Mouse (Mus musculus): ENCODE measurements around the gene Neurod2.

The Neurod2 gene

DNA sequence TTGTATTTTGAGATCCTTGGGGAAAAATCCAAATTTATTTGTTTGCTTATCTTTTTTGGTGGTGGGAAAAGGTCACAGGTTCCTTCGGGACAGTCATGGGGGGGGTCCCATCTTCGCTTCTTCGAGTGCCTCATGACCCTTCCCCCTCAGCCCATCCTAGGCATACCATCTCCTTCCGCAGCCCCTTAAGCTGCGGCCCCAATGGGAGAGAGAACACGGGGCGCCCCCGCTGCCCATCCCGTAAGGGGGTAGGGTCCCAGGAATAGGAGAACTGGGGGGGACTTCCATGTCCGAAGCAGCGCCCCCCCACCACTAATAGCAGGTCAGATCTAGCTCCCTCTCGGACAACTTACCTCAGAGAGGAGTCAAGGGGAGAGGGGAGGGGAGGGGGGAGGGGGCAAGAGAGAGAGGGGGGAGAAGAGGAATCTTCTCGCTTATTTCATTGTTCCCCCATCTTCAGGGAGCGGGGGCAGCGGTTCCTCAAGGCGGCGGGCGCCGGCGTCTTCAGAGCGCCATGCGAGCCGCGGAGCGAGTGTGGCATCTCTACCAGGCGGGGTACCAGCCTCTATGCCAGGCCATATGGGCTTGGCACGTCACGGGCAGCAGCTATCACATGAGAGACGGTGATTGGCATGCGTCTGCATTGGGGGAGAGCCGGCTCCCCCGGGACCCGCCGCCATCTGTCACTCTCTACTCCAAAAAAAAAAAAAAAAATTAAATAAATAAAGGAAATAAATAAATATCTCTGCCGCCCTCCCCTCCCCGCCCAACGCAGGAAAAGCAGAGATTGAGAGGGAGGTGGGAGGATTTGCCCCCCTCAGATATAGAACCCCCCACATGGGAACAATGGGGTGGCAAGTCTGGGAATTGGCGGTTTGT is at the start of gene Neurod2:
Gene Neurod2, minus strand, starts transcription at position 568 of the 879 bp plus-strand sequence.
- DNase-seq (ENCODE audit: low read depth in 2 of 2, low spot score in 2 of 2) = no peak

DNA sequence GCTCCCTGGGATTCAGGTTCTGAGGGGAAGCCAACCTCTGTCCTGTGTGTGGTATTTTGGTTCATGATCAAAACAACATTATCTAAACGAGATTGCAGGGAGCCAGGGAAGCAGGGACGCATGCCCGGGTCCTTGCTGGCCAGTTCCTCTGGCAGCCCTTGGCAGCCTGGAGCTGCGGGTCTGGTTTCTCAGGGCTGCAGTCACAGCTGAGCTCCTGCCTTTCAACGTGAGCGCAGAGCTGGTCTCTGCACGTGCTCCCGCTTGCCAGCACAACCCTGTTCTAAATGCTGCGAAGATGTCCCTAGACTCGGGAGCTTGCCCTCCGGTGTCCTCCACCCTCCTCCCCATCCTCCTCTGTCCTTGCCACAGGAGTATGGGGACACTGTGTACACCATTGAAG is 48.3 kb upstream of the Neurod2 start:
- DNase-seq (ENCODE audit: low read depth in 2 of 2, low spot score in 2 of 2) = no peak

DNA sequence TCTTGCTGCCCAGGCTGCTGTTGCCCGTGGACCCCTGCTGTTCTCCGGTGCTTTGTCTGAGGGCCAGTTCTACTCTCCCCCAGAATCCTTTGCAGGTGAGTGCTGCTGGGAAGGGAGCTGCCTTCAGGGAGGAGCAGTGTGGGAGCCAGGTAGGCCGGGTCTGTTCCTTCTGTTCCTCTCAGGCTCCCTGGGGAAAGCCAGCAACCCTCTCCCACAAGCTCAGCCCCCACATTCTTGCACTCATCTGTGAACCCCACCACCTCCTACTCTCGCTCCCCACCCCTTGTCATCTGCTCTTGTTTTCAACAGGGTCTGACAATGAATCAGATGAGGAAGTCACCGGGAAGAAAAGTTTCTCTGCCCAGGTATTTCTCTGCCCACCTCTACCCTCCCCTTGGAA is 47.3 kb upstream of the Neurod2 start:
- DNase-seq (ENCODE audit: low read depth in 2 of 2, low spot score in 2 of 2) = no peak

DNA sequence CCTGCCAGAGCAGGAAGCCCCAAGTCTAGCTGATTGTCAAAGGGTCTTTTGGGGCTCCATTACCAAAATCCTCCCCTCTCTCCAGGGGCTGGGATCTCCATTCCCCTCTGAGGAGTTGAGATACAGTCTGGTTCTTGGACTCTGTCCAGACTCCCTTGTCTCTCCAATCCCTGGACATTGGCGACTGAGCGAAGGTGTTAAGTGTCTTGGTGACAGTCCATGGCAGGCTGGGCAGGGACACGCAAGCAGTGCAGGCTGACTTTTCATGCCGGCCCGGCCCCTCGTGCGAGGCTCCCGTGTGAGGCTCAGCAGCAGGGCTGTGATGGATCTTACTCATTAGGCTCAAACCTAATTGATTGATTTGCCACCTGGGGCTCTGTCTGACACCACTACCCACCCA is 44.8 kb upstream of the Neurod2 start:
- no peak for DNase-seq (ENCODE audit: low read depth in 2 of 2, low spot score in 2 of 2)

DNA sequence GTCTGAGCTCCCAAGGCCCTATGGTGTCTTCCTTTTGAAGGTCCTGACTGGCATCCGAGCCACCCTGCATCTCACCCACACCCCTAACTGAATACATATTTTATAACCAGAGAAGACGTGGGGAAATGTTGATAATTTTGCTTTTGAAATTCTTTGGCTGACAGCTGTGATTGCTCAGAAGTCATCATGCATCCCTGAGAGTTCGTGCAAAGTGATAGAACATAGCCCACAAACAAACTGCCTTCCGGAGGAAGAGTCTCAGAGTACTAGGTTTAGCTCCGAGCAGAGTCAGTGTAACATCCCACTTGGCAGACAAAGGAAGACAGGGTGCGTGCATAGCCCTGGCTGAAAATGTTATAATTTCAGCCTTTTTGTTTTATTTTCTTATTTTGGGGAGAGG is 43.8 kb upstream of the Neurod2 start:
- DNase-seq (ENCODE audit: low read depth in 2 of 2, low spot score in 2 of 2) = no peak

DNA sequence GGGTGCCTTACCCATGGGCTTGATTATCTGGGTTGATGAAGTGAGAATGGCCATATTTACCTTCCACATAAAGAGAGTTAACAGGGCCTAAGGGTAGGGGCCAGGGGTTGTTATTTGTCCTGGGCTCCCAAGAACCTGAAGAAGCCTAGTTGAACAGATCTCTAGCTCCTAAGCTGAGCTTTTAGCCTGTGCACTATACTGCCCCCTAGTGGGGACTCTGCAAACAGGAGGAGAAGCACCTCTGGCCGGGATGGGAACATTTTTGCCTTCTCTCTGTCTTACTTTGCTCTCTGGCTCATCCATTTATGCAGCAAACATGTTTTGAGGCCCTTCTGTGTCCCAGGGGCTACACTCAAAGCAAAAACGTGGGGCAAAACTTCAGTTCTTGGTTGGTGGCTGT is 43.0 kb upstream of the Neurod2 start:
- DNase-seq (ENCODE audit: low read depth in 2 of 2, low spot score in 2 of 2) = peak; percentile 54 to 65

DNA sequence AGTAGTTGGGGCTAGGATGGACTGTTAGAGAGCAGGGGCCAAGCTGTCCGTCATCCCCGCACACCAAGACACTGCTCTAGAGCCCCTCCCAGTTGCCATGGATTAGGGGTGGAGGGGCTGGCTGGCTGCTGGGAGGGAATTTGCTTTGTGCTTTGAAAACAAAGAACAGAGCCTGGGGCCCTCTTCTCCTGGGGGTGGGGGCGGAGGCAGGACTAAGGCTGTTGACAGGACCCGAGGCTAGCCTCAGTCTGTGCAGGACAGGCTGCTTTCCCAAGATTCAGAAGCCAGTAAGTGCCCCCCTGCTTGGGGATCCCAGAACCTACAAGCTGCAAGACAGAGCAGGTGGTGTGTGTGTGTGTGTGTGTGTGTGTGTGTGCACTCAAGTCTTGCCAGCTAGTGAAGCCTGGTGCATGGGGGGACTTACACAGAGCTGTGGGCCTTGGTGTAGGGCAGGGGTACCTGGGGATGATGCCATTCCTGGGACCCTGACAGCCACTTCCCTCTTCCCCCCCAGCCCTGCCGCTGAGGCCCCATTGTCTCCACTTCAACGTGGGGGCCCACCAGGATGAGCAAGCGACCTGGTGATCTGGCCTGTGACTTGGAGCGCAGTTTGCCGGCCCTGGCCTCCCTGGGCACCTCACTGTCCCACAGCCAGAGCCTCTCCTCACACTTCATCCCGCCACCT is 42.2 kb upstream of the Neurod2 start:
- DNase-seq (ENCODE audit: low read depth in 2 of 2, low spot score in 2 of 2) = no peak

DNA sequence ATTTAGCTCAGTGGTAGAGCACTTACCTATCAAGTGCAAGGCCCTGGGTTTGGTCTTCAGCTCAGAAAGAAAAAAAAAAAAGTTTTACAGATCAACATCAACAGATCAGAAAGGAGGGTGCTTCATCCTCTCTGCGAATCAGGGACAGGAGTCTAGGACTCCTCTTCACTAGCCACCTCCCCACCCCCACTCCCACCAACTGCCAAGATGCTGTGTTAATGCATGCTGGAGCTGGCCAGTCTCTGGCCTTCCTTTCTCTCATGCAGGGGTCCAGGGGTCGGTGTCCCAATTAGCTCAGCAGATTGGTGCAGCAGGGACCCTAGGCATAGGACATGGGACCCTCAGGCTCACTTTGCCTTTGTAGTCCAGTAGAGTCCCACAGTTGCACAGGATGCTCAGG is 41.1 kb upstream of the Neurod2 start:
- no peak for DNase-seq (ENCODE audit: low read depth in 2 of 2, low spot score in 2 of 2)

DNA sequence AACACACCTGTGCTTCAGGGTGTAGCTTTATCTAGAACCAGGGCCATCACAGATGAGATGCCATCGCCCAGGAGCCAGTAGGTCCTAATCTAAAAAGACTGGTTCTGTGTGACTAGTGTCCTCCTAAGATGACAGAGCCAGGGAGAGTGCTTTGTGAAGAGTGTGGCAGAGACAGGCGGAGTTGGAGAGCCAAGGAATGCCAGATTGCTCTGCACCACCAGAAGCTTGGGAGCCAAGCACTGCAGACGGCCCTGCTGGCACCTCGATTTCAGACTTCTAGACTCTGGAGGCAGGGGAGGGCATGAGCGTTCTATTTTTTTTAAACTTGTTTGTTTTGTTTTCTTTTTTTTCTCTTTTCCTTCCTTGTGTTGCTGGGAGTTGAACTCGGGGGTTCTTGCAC is 39.9 kb upstream of the Neurod2 start:
- DNase-seq (ENCODE audit: low read depth in 2 of 2, low spot score in 2 of 2) = no peak

DNA sequence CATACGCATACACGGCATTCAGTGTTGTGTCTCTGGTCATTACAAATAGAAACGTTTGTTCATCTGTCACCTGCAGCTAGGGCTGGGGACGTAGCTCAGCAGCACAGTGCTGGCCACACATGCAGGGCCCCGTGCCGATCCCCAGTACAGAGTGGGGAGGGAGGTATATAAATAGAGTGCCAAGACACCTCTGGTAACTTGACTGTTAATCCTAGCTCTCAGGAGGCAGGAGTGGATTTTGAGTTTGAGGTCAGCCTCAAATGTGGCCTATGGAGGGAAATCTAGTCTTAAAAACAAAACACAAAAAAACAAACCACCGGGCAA is 38.4 kb upstream of the Neurod2 start:
- no peak for DNase-seq (ENCODE audit: low read depth in 2 of 2, low spot score in 2 of 2)

DNA sequence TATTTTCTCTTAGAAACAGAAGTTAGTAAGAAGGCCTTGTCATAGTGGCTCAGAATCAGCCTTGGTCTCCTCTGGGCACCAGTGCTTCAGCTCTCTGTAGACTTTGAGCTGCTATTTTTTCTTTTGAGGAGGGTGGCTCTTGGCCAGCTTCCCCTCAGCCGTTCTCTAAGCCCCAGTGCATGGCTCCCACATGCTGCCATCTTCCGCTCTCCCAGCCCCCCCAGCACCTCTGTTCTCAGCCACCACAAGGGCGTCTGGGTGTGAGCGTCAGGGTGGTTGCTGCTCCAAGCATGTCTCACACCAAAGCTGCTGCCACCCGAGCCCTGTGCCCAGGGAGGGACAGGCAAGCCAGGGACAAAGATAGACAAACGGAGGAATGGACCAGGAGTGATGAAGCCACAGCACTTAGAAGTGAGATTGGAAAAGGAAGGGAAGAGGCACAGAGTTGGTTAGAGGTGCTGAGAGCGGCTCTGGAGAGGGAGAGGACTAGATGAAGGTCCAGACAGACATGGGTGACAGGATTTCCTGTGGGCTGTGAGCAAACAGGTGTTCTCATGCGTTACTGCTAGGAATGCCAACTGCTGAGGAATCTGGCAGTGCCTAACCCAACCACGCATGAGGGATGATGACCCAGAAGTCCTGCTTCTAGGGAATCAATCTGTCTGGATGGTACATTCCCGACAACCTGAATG is 37.9 kb upstream of the Neurod2 start:
- DNase-seq (ENCODE audit: low read depth in 2 of 2, low spot score in 2 of 2) = peak in 1 of 2 experiments; percentile 28

DNA sequence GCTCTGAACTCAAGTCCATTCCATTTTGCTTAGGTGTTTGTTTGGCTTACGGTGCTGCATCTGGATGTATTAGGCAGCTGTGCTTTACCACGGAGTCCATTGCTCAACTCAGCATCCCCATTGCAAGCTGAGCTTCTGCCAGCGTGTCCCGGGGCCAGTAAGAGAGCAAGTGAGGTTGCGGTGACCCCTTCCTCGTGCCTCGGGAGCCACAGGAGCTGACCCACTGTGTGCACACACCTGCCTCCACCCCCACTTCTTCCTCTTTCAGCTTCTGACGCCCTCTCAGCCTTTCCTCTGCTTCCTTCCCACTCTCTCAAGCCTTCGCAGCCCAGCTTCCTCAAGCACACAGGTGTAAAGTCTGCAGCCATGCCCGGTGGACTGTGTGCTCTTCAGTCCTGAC is 36.8 kb upstream of the Neurod2 start:
- no peak for DNase-seq (ENCODE audit: low read depth in 2 of 2, low spot score in 2 of 2)

DNA sequence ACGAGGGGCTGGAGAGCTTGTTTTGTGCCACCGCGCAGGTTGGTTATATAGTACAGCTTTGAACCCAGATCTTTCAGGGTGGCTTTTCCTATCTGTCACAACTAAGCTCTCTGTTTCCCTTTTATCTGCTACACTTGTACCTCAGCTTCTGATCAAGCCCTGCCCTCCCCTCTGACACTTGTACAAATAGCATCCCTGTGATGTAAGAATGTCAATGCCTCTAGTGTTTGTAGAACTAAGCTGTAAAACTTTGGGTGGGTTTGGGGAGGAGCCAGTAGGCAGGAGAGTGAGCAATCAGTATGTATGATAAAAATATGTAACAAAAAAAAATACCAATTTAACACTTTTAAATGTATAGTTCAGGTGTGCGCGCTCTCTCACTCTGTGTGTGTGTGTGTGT is 35.0 kb upstream of the Neurod2 start:
- no peak for DNase-seq (ENCODE audit: low read depth in 2 of 2, low spot score in 2 of 2)

DNA sequence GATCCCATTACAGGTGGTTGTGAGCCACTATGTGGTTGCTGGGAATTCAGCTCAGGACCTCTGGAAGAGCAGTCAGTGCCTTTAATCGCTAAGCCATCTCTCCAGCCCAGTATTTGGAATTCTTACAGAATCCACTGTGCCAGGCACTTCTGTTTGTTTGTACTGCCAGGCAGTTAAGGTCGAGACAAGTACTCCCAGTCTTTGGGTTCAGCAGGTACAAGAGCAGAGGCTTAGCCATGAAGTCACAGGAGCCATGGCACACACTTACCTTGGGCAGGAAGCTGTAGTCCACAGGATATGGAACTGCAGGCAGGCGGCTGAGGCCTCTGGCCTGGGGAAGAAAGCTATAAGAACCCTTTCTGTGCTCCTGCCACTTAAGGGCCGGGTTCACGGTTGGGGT is 34.4 kb upstream of the Neurod2 start:
- no peak for DNase-seq (ENCODE audit: low read depth in 2 of 2, low spot score in 2 of 2)

DNA sequence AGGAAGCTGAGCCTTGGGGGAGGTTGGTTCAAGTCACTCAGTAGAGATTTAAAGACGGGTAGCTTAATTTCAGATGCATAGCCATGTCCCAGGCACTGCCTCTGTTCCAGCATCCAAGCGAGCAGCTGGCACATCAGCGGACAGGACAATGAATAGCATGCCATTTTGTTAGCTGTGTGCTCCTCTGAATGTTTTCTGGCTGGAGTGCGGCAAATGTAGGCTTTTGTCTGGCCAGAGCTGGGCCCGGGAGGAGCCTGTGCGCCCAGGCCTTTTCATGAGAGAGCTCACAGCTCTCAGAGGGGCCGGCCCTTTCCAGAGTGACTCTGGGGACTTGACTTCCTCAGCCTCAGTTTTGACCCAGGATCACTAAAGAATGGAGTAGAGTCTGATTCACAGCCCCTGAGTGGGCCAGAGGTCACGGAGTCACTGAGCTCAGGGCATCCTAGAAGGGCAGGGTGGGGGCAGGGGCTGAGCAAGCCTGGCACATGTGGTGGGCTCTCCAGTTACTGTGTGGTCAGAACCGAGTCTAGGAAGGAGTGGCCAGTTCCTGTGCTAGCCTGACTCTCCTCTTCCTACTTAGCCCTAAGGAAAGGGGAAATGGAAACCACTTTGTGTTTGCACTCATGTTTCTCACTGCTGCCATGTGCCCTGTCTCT is 31.5 kb upstream of the Neurod2 start:
- no peak for DNase-seq (ENCODE audit: low read depth in 2 of 2, low spot score in 2 of 2)

DNA sequence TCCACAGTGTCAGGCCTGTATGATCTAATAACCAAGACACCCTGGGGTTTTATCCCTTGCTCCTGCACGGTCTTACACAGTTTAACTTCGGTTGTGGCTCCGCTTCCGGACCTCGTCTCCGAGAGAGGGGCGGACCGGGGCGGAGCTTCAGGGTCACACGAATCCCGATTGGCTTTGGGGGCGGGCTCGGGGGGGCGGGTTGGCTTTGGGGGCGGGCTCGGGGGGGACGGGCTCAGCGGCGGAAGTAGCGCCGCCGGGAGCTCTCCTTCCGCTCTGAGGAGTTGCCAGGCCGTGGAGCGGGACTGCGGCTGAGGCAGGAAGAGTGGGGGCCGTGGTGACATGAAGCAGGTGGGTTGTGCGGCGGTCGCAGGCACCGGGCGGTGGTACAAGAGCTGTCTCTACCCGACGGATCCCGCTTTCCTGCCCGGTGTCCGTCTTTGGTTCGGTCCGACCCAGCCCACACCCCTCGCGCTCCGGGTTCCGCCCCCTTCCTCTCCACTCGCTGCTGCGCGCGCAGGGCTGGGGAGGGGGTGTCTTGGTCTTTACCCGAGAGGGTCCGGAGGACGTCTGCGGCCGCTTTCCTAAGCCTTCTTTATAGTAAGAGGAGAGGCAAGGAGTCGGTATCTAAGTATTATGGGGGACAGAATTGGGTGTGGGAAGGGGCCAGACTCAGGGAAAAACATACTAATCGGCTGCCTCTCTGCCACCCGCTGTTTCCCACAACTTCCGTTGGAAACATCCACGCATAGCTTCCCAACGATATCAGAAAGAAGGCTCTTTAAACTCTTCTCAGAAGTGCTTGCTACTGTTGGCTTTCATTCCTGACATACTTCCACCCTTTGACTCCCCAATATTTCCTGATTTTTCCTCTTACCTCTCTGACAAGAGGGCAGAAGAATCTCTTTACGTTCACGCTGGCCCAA is 29.0 kb upstream of the Neurod2 start, which contains the start of gene Stard3:
Gene Stard3, plus strand, starts transcription at position 208 of the 923 bp plus-strand sequence.
- peak; percentile 82 to 87 for DNase-seq (ENCODE audit: low read depth in 2 of 2, low spot score in 2 of 2)

DNA sequence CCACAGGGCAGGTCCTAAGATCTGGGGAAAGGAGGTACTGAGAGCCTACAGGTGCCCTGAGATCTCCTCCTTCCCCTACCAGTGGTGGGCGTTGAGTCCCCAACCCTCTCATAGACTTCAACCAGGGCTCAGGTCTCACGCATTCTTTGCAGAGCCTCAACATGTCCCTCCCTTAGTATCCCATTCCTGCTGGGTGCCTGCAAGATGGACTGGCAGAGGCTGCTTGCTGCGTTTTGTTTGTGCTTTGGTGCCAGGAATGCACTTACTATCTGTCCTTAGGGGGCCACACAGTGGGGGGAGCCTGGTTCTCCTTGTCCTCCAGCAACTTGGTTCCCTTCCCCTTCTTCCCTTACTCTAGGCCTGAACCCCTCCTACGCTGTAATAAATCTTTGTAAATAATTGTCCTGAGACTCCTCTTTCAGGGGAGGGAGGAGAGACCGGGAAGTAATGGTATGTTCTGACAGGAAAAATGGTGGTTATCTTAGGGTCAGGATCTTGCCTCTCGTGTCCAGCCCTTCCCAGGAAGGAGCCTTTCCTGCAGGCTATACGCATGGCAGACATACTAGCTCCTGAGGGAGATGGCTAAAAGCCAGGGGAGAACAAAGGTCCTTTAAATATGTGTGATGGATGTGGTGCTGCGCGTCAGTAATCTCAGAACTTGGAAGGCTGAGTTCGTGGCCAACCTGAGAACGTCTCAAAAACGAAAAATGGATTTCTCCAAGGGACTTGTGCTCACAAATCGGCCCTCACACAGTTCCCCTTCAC is 28.1 kb upstream of the Neurod2 start:
- DNase-seq (ENCODE audit: low read depth in 2 of 2, low spot score in 2 of 2) = no peak

DNA sequence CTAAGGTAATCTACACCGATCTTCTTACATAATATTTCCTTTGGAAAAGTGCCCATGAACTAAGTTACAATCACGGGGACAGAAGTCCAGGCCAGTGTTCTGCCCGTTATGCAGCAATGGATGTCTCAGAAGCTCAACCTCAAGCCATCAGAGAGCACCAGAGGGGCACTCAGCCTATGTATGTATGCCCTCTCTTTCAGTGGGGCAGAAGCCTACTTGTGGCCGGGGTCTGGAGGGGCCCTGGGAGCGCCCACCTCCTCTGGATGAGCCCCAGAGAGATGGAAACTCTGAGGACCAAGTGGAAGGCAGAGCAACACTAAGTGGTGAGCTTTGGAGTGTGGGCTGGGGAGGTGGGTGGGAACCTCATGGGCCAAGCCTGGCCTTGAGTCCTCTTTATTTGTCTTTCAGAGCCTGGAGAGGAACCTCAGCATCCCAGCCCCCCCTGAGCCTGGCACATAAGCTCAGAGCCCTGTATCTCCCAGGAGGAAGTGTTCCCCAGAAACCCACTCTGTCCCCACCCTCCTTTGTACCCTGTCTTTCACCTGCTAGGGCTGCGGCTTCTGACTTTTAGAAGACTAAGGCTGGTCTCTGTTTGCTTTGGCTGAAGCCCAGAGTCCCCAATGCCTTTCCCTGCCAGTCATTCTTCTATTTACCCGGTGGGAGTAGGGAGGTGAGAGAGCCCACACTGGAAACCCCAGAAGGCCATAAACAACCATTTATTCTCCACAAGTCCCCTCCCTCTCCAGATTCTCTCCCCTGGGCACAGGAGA is 27.4 kb upstream of the Neurod2 start:
- no peak for DNase-seq (ENCODE audit: low read depth in 2 of 2, low spot score in 2 of 2)

DNA sequence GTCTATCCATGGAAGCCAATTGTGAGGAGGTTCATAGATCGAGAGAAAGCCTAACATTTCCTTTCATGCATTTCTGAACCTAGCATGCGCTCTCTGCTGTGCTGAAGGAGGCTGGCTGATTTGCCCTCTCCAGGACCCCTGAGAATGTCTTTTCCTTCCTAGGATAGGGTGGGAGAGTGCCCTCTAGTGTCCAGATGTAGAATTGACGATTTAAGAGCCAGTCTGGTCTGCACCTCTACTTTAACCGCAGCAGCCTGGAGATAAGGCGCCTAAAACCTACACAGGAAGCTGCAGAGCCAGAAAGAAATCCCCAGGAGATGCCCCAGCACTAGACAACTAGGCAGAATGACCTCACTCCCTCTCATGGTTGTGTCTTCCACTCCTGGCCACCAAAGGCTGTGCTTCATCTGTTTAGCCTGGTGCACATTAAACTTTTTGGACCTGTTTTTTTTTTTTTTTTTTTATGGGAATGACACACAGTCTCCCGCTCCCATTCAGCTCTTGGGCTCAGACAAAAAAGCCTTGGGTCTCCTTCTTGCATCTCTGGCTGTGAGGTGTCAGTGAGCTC is 26.4 kb upstream of the Neurod2 start:
- peak; percentile 57 to 70 for DNase-seq (ENCODE audit: low read depth in 2 of 2, low spot score in 2 of 2)
